Mouse (Mus musculus): Measurements from ENCODE around the gene AW822073.
"Not testable (repeated sequence)": the region's sequence is repeated elsewhere in the genome, so short reads cannot be mapped to it uniquely, and the experiment has no call there.

AW822073 gene

GRCm38 (mm10) chr10:58221571-58221970, 3.2 kb downstream of the AW822073 start:
- DNase-seq (ENCODE audit: low read depth), result not testable (repeated sequence)

- no peak for DNase-seq (ENCODE audit: low read depth)
Measured at GRCm38 (mm10) chr10:58220726-58221125, 4.0 kb downstream of the AW822073 start.

- DNase-seq (ENCODE audit: low read depth), result no peak
Measured at GRCm38 (mm10) chr10:58217366-58217765, 7.4 kb downstream of the AW822073 start.

- no peak for DNase-seq (ENCODE audit: low read depth)
Measured at GRCm38 (mm10) chr10:58215353-58215752, 9.4 kb downstream of the AW822073 start.

- DNase-seq (ENCODE audit: low read depth), result no peak
Measured at GRCm38 (mm10) chr10:58214934-58215333, 9.8 kb downstream of the AW822073 start.

GRCm38 (mm10) chr10:58214497-58214896, 10.2 kb downstream of the AW822073 start:
- no peak for DNase-seq (ENCODE audit: low read depth)

- no peak for DNase-seq (ENCODE audit: low read depth)
Measured at GRCm38 (mm10) chr10:58212230-58212629, 12.5 kb downstream of the AW822073 start.

GRCm38 (mm10) chr10:58211213-58211612, 13.5 kb downstream of the AW822073 start:
- DNase-seq (ENCODE audit: low read depth), result no peak

- no peak for DNase-seq (ENCODE audit: low read depth)
Measured at GRCm38 (mm10) chr10:58210514-58210913, 14.2 kb downstream of the AW822073 start.

GRCm38 (mm10) chr10:58209710-58210467, 14.8 kb downstream of the AW822073 start:
- DNase-seq (ENCODE audit: low read depth), result no peak

GRCm38 (mm10) chr10:58206639-58207404, 17.9 kb downstream of the AW822073 start:
- no peak for DNase-seq (ENCODE audit: low read depth)

GRCm38 (mm10) chr10:58205986-58206385, 18.7 kb downstream of the AW822073 start:
- DNase-seq (ENCODE audit: low read depth), result no peak

Data from NIH3T3 (cell line).